ENCODE assay signal across 19 mouse cellular contexts in the genomic region with DNA sequence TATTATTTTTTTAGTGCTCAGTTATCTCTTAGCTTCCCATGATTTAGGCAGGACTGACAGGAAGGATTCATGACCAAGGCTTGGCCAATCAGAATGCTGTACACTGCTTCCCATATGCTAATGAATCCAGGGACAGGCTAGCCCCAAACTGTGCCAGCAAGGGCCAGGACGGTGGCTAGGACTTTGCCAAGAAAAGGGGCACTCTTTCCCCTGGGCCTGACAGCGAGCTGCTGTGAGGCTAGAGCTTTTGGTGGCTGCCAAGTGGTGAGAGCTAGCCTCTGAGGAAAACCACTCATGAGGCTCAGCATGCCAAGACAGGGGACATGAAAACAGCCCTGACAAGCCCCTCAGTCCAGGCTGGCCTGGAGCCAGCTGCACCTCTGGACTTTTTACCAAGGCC.
DNase-seq lines count a peak whose midpoint lies in the region; ATAC-seq and TF ChIP-seq lines count a peak whose summit lies in the region.
"Had no signal": no experiment of that assay in that cellular context is flagged by ENCODE, and none has a peak within 500 bp of the region (broad histone marks: within the 10 kb centered on the region; RNA-seq: fewer than 3 reads in every experiment).

No protein-coding gene starts in this region.

- no peaks in the 10 kb centered on the region for H3K36me3 ChIP-seq in forebrain, embryonic 15.5 days
- H3K36me3 ChIP-seq in forebrain, embryonic 10.5 days (replicated peaks) = no peaks in the 10 kb centered on the region
- H3K36me3 ChIP-seq in midbrain, embryonic 14.5 days (ENCODE audit: control insufficient read depth, insufficient read depth, low read length) = no peaks in the 10 kb centered on the region
- no peaks in the 10 kb centered on the region for H3K36me3 ChIP-seq in midbrain, embryonic 15.5 days (replicated peaks)
- H3K36me3 ChIP-seq in hindbrain, embryonic 16.5 days (ENCODE audit: control insufficient read depth, insufficient read depth, low read length) = no peaks in the 10 kb centered on the region
- H3K36me3 ChIP-seq: embryonic facial prominence, embryonic 12.5 days had no signal

- H3K4me1 ChIP-seq in forebrain, embryonic 15.5 days = peaks cover 46% of the 10 kb centered on the region
- H3K4me1 ChIP-seq in forebrain, embryonic 10.5 days = peaks cover 18% of the 10 kb centered on the region
- H3K4me1 ChIP-seq in midbrain, embryonic 14.5 days (ENCODE audit: control insufficient read depth, insufficient read depth, low read length) = peaks cover 20% of the 10 kb centered on the region
- H3K4me1 ChIP-seq in midbrain, embryonic 15.5 days = peaks cover 34% of the 10 kb centered on the region
- peaks cover 22% of the 10 kb centered on the region for H3K4me1 ChIP-seq in hindbrain, embryonic 16.5 days (ENCODE audit: control insufficient read depth, insufficient read depth, low read depth, low read length)

- H3K9me3 ChIP-seq in forebrain, embryonic 15.5 days = no peaks in the 10 kb centered on the region
- no peaks in the 10 kb centered on the region for H3K9me3 ChIP-seq in forebrain, embryonic 10.5 days
- H3K9me3 ChIP-seq in midbrain, embryonic 14.5 days (ENCODE audit: control insufficient read depth, low read length) = no peaks in the 10 kb centered on the region
- H3K9me3 ChIP-seq in midbrain, embryonic 15.5 days = no peaks in the 10 kb centered on the region
- H3K9me3 ChIP-seq in hindbrain, embryonic 16.5 days (ENCODE audit: control insufficient read depth, low read length) = no peaks in the 10 kb centered on the region
- H3K9me3 ChIP-seq: embryonic facial prominence, embryonic 12.5 days had no signal

- WGBS in forebrain, embryonic 15.5 days = 17% methylated on average over 2 of the region's 2 CpGs
- WGBS in forebrain, embryonic 10.5 days = 64% methylated on average over 2 of the region's 2 CpGs
- 22% methylated on average over 2 of the region's 2 CpGs for WGBS in midbrain, embryonic 14.5 days
- 38% methylated on average over 2 of the region's 2 CpGs for WGBS in midbrain, embryonic 15.5 days
- WGBS in hindbrain, embryonic 16.5 days = 29% methylated on average over 2 of the region's 2 CpGs

- TF ChIP-seq CTCF in brain, embryonic 14.5 days (IDR thresholded peaks at IDR 0.05; ENCODE audit: borderline replicate concordance, extremely low read depth, insufficient read depth, insufficient read length) = no peak

- no peak overlapping the region for H3K4me3 ChIP-seq in forebrain, embryonic 15.5 days
- no peak overlapping the region for H3K4me3 ChIP-seq in forebrain, embryonic 10.5 days
- H3K4me3 ChIP-seq in midbrain, embryonic 14.5 days (replicated peaks; ENCODE audit: low read depth, low read length) = no peak overlapping the region
- no peak overlapping the region for H3K4me3 ChIP-seq in midbrain, embryonic 15.5 days
- H3K4me3 ChIP-seq in hindbrain, embryonic 16.5 days (ENCODE audit: low read length) = no peak overlapping the region
- H3K4me3 ChIP-seq: embryonic facial prominence, embryonic 12.5 days; erythroblast, embryonic 14.5 days; heart, adult 2 months had no signal

- no peak overlapping the region for H3K4me2 ChIP-seq in forebrain, embryonic 15.5 days (replicated peaks)
- no peak overlapping the region for H3K4me2 ChIP-seq in midbrain, embryonic 14.5 days (ENCODE audit: low read length)
- H3K4me2 ChIP-seq in midbrain, embryonic 15.5 days = no peak overlapping the region
- H3K4me2 ChIP-seq in hindbrain, embryonic 16.5 days (ENCODE audit: low read length) = no peak overlapping the region
- H3K4me2 ChIP-seq: embryonic facial prominence, embryonic 12.5 days had no signal

- H3K9ac ChIP-seq in forebrain, embryonic 15.5 days (replicated peaks) = no peak overlapping the region
- H3K9ac ChIP-seq in midbrain, embryonic 14.5 days (replicated peaks; ENCODE audit: low read length) = no peak overlapping the region
- no peak overlapping the region for H3K9ac ChIP-seq in midbrain, embryonic 15.5 days
- no peak overlapping the region for H3K9ac ChIP-seq in hindbrain, embryonic 16.5 days (ENCODE audit: low read depth, low read length)
- H3K9ac ChIP-seq: embryonic facial prominence, embryonic 12.5 days had no signal

- H3K27ac ChIP-seq in forebrain, embryonic 15.5 days (replicated peaks) = peak overlapping the region; percentile 44
- H3K27ac ChIP-seq in forebrain, embryonic 10.5 days = no peak overlapping the region
- H3K27ac ChIP-seq in midbrain, embryonic 14.5 days (replicated peaks; ENCODE audit: low read depth, low read length) = no peak overlapping the region
- no peak overlapping the region for H3K27ac ChIP-seq in midbrain, embryonic 15.5 days
- H3K27ac ChIP-seq in hindbrain, embryonic 16.5 days (ENCODE audit: low read depth, low read length) = peak overlapping the region; percentile 23; the same call in 1 of the 2 replicates
- H3K27ac ChIP-seq: embryonic facial prominence, embryonic 12.5 days; heart, adult 2 months had no signal

- DNase-seq in forebrain, embryonic 10.5 days (ENCODE audit: extremely low spot score, low spot score) = no peak
- DNase-seq in midbrain, embryonic 14.5 days = peak; percentile 58
- DNase-seq in brain, embryonic 14.5 days (ENCODE audit: low read depth) = peak; percentile 93
- DNase-seq in heart, postnatal 25 days (ENCODE audit: low spot score) = no peak
- DNase-seq: adrenal gland, adult 8-10 months; cerebellum, adult 11 months; gastrocnemius, postnatal 14 days; heart, adult 2 months; heart, postnatal 4 days; liver; spleen, adult 18-20 months; thymus, postnatal 25 days had no signal

- TF ChIP-seq POLR2A in brain, embryonic 14.5 days (IDR thresholded peaks at IDR 0.05; ENCODE audit: borderline replicate concordance, extremely low read depth, insufficient read depth, insufficient read length, poor library complexity, severe bottlenecking) = no peak

- intact Hi-C loops in heart, postnatal 25 days (cut with DNase I) = no loop called here

- no peaks in the 10 kb centered on the region for H3K27me3 ChIP-seq in forebrain, embryonic 15.5 days
- H3K27me3 ChIP-seq in forebrain, embryonic 10.5 days (ENCODE audit: poor library complexity, severe bottlenecking) = peaks cover 36% of the 10 kb centered on the region
- no peaks in the 10 kb centered on the region for H3K27me3 ChIP-seq in midbrain, embryonic 14.5 days (ENCODE audit: control insufficient read depth, insufficient read depth, low read length)
- no peaks in the 10 kb centered on the region for H3K27me3 ChIP-seq in midbrain, embryonic 15.5 days (replicated peaks)
- no peaks in the 10 kb centered on the region for H3K27me3 ChIP-seq in hindbrain, embryonic 16.5 days (replicated peaks; ENCODE audit: control insufficient read depth, insufficient read depth, low read length)

- ATAC-seq in forebrain, embryonic 15.5 days (replicated peaks) = peak; percentile 79
- no peak for ATAC-seq in midbrain, embryonic 14.5 days (ENCODE audit: low FRiP score, low TSS enrichment)
- ATAC-seq in midbrain, embryonic 15.5 days (replicated peaks) = no peak
- ATAC-seq in hindbrain, embryonic 16.5 days = peak; percentile 77
- ATAC-seq: intestine, embryonic 16.5 days; lung, postnatal 0 days had no signal

Comparison
In these comparisons a context has a peak if more than half of its experiments do, and no peak if none do; other contexts are left out.
1. H3K27ac ChIP-seq: peak in forebrain, embryonic 15.5 days (single experiment) and hindbrain, embryonic 16.5 days (single experiment); none in forebrain, embryonic 10.5 days (single experiment), midbrain, embryonic 14.5 days (single experiment) and midbrain, embryonic 15.5 days (single experiment).
2. ATAC-seq: peak in forebrain, embryonic 15.5 days (single experiment) and hindbrain, embryonic 16.5 days (single experiment); none in midbrain, embryonic 14.5 days (single experiment) and midbrain, embryonic 15.5 days (single experiment).
3. DNase-seq: peak in midbrain, embryonic 14.5 days (single experiment) and brain, embryonic 14.5 days (single experiment); none in forebrain, embryonic 10.5 days (single experiment) and heart, postnatal 25 days (single experiment).